Mouse (Mus musculus) kidney, adult 8-10 months (tissue): ENCODE measurements around the gene Gm4969.

Source experiments
- DNase-seq, 2 experiments: peaks; one replicate each; pipeline ENCODE4 v3.0.0; 2022

Gene Gm4969

DNA sequence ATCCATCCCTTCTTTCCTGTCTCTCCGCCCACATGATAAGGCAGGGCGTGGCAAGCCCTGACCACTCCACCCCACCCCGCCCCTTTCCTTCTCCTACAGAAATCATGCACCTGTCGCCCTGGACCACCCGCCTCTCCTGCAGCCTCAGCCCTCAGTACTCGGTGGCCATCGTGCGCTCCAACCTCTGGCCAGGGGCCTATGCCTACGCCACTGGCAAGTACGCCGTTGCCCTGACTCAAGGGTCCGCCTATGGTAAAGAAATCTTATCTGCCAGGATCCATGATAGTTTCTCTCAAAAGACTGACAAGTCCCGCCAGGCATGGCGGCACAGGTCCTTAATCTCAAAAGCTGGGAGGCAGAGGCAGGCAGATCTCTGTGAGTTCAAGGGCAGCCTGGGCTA, 50.2 kb downstream of the Gm4969 start:
- DNase-seq = no peak

DNA sequence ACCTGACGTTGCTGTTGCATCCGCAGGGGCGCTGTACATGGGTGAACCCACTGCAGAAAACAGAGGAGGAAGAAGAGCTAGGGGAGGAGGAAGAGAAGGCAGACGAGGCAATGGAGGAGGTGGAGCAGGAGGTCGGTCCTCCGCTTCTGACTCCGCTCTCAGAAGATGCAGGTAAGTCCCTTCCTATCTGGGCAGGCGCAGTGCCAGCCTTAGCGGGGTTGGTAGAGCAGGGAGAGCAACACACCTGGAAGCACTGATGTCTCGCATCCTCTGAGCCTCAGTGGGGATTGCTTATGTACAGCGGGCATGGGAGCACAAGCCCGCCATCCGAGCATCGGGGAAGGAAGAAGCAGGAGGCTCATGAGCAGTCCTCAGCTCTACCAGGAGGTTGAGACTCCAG, 51.1 kb downstream of the Gm4969 start:
- DNase-seq = no peak

DNA sequence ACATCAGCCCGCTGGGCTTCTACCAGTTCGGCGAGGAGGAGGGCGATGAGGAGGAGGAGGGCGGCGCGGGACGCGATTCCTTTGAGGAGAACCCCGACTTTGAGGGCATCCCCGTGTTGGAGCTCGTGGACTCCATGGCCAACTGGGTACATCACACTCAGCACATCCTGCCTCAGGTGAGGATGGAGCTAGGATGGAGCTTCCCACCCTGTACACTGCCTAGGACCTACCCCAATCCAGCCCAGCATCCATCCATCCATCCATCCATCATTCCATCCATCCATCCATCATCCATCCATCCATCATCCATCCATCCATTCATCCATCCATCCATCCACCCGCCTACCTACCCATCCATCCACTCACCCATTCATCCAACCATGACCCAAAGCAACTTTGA, 52.3 kb downstream of the Gm4969 start:
- DNase-seq = no peak

DNA sequence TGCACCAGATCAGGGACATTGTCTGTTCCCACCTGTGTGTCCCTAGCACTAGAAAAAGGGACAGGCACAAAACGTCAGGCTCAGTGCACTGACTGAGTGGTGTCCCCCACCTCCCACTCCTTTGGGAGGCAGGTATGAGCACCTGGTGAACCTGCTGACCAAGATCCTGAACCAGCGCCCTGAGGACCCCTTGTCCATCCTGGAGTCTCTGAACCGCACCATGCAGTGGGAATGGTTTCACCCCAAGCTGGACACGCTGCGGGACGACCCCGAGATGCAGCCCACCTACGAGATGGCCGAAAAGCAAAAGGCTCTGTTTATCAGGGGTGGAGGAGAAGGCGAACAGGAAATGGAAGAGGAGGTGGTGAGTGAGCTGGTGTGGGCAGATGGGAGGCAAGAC, 60.8 kb downstream of the Gm4969 start:
- DNase-seq = no peak

DNA sequence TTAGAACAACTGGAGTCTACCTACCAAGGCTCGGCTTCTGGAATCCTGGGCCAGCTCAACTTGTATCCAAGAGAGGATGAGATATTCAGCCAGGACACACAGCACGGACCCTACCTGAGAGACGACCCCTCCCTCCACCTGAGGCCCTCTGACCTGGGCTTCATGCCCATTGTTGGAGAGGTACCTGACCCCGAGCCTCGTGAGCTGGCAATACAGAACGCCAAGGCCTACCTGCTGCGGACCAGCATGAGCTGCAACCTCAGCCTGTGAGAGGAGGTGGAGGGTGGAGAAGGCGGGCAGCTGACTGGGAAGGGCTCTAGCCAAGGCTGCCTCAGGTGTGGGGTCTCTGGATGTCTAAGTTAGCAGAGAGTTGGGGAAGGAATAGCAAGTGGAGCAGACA, 63.1 kb downstream of the Gm4969 start:
- DNase-seq = no peak

DNA sequence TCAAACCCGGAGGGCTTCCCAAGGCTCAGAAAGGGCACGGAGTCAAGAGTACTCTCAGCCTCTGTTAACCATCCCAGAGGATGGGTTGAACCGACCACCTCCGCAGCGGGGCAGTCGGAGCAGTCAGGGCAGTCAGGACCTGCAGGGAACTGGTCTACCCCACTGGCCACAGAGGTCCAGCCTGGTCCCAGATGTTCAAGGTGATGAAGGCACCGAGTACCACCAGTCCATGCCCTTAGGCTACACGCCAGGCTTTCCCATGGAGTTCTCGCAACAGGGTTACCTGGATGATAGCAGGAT, 63.4 kb downstream of the Gm4969 start:
- no peak for DNase-seq

DNA sequence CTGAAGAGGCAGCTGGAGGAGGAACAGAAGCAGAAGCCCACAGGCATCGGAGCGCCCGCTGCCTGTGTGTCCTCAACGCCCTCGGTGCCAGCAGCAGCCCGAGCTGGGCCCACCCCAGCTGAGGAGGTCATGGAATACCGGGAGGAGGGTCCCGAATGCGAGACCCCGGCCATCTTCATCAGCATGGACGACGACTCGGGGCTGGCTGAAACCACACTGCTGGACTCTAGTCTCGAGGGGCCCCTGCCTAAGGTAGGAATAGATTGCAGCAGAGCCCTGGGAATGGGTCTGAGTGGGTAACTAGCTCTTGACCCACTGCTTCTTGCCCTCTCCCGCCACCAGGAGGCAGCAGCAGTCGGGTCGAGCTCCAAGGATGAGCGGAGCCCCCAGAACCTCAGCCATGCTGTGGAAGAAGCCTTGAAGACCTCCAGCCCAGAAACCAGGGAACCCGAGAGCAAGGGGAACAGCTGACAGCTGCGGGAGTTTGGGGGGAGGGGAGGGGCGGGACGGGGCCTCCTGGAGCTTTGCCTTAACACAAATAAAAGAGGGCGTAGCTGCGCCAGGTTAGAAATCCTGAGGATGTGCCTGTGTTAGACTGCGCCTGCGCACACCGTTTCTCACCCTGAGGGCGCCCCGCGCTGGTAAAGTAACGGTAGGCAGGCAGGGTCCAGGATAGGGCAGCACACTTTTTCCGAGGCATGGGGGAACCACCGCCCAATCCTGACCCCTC, 64.0 kb downstream of the Gm4969 start, which contains the start of gene Rsph6a:
Rsph6a (plus strand) TSS at position 644 of the 730 bp plus-strand sequence.
- DNase-seq = peak in 1 of 2 experiments; percentile 25

DNA sequence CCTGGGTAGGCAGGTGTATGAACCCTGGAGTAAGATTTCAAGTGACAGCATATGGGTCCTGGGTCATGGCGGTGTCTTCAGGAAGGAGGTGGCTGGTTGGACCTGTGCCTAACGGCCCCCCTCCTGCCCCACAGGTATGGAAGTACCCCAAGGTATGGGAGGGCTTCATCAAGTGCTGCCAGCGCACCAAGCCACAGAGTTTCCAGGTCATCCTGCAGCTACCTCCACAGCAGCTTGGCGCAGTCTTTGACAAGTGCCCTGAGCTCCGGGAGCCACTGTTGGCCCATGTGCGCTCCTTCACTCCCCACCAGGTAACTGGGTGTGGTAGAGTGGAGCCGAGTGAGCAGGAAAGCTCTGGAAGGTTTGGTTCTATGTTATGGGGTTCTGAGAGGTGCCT, 65.0 kb downstream of the Gm4969 start:
- no peak for DNase-seq

DNA sequence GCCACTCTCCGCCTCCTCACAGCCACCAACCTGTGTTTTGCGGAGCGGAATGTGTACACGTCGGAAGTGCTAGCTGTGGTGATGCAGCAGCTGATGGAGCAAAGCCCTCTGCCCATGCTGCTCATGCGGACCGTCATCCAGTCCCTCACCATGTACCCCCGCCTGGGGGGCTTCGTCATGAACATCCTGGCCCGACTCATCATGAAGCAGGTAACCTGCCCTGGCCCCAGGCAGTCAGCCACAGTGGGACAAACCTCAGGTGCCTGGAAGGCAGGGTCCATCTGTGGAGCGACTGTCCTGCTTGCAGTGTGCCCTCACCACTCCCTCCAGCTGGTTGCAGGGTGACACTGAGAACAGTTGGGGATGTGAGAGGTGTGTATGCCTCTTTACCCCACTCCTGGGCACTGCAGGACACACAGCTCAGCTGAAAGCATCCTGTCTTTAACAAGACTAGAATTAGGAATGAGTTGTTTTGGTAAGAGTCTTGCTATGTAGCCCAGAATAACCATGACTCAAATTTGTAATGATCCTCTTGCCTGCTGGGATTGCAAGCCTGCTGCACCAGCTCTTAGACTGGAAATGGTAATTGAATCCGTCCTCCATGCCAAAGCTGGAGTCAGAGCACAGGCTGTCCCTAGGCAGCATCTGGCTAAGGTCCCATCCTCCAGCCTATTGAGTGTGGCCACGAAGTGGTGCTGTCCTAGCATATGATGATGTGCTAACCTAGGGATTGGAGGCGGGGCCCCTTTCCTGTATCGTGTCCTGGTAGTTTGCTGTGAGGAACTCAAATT, 65.6 kb downstream of the Gm4969 start:
- no peak for DNase-seq

DNA sequence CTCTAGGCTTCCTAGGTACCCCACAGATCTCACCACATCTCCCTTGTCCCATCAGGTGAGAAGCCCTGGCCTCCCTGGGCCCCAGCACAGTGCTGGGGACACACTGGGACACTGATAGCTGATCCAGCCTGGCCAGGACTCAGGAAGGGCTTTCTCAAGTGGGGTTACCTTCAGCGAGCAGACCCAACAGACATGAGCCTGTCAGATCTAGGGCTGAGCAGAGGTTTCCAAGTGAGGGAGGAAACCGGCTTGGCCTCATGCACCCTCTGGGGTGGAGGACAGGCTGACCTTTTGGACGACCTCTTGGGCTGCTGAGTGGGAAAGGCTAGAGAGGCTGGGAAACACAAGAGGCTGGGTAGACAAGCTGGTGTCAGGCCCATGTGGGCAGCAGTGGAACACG, 67.0 kb downstream of the Gm4969 start:
- DNase-seq = no peak

DNA sequence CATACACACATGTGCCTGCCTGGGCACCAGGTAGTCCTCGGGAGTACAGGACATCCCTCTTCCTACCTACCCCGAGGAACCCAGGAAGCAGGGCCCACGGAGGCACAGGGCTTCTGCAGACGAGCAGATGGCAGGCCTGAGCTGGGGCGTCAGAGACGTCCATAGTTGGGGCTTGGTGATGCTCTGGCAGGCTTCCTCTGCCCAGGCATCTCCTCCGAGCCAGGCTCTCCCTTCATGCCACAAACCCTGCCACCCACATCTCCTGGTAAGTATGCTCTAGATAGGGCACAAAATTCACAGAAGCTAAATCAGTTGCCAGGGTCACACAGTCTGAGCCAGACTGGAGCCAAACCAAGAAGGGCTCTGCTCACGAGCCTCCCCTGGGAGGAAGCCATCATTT, 68.0 kb downstream of the Gm4969 start:
- no peak for DNase-seq

DNA sequence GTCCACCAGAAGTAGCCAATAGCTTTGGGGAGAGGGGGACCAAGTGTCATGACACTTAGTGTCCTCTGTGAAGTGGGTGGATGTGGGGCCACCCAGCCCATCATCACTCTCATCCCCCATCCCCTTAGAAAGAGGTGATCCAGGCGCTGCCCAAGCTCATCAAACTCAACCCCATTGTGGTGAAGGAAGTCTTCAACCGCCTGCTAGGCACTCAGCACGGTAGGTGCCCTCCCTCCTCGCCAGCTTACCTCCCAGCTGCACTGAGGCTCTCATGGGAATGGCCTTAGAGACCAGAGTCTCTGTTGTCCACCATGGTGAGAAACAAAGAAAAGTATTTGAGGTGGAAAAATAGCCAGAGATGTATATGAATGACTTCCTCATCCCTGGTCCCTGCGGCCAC, 68.9 kb downstream of the Gm4969 start:
- DNase-seq = no peak
